Mouse (Mus musculus): ENCODE results near the gene Smpdl3b. TPM values are rescaled to one million over a fixed set of nuclear protein-coding genes. Genes with fewer than 3 reads are reported as not detected.
A peak's percentile ranks its signal among the peaks of the same experiment; 100 is the strongest.
"Not testable (repeated sequence)": the region's sequence is repeated elsewhere in the genome, so short reads cannot be mapped to it uniquely, and the experiment has no call there.

Gene Smpdl3b
- total RNA-seq, 2 experiments from 2014 or later: 2.2 to 2.9 TPM

DNA sequence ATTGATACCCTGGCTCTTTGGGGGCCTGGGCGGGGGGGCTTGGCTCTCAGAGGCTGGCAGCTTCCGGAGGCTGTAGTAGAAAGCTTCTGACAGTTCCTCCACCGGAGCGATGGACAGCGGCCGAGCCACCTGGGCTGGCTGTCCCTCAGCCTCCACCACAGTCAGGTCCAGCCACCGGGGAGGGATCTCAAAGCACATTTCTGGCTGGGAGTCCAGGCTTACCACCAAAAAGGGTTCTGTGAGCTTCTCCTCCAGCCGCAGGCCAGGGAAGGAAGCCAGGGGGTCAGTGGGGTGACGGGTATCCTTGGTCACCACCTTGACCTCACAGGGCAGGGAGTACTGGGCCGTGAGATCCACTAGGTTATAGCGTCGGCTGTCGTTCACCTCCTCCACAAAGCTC, 28.2 kb upstream of the Smpdl3b start:
- intact Hi-C loops (cut with DNase I): no loop called here
- no peak for DNase-seq (ENCODE audit: low spot score in 2 of 2)

DNA sequence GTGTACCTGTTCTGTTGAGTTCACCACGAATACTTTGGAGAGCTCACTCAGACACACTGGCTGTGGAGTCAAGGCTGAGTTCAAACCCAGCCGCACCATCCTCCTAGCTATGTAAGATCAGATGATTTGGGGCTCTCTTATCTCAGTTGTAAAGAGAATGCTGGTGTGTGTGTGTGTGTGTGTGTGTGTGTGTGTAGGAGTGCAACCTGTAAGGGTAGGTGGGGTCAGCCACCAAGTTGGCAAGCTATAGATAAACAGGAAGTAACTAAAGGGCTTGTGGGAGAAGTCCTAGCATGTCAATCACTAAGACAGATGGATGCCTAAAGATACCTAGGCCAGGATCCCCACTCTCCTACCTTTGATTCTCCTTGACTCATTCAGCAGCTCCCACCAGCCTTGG, 26.7 kb upstream of the Smpdl3b start:
- intact Hi-C loops (cut with DNase I): no loop called here
- no peak for DNase-seq (ENCODE audit: low spot score in 2 of 2)

DNA sequence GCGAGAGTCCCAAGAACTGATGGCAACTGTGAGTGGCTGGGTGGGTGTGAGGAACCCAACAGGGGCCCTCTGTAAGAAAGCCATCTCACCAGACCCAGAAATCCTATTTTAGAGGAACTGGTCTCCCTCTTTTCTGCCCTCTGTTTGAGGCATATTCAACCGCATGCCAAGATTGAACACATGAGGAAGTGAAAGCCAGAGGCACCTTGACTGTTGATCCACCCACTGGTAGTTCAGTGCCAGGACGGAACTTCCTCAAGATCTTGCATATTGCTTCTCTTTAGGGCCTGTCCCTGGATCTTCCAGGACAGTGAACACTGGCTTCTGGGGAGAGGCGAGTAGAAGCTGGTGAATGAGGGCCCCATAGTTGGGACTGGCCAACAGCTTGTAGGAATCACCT, 23.2 kb upstream of the Smpdl3b start:
- intact Hi-C loops (cut with DNase I): no loop called here
- DNase-seq (ENCODE audit: low spot score in 2 of 2): peak in 1 of 2 experiments; percentile 41

DNA sequence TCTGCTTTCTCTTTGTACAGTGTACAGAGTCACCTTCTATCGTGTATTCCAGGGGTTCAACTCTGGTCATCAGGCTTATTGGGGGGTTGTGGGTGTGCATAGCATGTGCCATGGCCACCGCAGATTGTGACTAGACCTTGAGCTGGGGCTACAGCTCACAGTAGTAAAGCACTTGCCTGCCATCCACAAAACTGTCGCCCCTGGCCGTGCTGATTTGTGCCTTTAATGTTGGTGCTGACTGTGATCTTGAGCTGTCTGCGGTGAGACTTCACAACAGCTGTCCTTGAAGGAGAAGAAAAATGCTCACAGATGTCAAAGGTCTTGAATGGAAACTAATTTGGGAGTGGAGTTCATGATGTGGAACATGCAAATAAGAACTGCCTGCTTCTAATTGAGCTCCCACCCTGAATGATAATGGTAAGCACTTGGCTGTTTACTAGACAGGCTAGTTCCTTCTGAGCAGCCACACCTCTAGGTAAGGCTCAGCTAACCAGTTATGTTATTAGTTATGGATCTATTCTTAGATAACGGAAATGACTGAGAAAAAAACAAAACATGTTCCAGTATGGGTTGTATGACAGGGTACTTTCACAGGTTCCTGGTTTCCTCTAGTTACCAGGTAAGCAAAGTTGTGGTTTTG, 21.6 kb upstream of the Smpdl3b start:
- intact Hi-C loops (cut with DNase I): loop anchor here (5.0 kb wide), 1 partner anchor 149 kb away; no protein-coding TSS in a partner anchor
- DNase-seq (ENCODE audit: low spot score in 2 of 2): no peak

DNA sequence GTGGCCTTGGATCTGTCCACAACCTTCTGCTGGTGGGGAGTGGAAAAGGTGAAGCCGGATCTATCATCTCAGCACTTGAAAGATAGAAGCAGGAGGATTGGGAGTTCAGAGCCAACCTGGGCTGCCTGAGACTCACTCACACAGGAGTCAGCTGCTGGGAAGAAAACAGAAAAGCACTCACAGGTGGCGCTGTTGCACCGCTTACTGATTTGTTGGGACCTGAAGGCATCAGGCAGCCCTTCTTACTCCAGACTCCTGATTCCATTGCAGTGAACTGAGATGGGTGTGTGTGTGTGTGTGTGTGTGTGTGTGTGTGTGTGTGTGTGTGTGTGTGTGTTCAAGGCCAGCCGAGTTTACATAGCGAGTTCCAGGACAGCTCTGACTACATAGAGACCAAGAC, 19.7 kb upstream of the Smpdl3b start:
- DNase-seq (ENCODE audit: low spot score in 2 of 2): peak; percentile 88 to 90
- intact Hi-C loops (cut with DNase I): loop anchor here (2.0 to 5.0 kb wide), 2 partner anchors 46 to 151 kb away; no protein-coding TSS in a partner anchor

DNA sequence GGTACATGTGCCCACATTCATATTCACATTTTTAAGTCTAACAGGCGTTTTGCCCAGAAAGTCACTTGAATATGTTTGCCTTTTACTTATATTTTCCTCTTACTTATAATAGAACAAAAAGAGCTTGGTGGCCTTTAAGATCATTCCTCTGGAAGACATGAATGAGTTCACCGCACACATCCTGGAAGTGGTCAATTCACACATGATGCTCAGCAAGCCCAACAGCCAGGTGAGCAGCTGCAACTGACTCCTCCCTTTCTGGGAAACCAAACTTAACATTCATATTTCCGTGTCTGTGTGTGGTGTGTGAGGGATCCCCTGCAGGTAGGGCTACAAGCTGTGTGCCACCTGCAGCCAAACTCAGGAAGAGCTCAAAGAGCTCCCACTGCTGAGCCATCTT, 17.9 kb upstream of the Smpdl3b start:
- intact Hi-C loops (cut with DNase I): loop anchor here (5.0 kb wide), 1 partner anchor 152 kb away; no protein-coding TSS in a partner anchor
- DNase-seq (ENCODE audit: low spot score in 2 of 2): no peak

DNA sequence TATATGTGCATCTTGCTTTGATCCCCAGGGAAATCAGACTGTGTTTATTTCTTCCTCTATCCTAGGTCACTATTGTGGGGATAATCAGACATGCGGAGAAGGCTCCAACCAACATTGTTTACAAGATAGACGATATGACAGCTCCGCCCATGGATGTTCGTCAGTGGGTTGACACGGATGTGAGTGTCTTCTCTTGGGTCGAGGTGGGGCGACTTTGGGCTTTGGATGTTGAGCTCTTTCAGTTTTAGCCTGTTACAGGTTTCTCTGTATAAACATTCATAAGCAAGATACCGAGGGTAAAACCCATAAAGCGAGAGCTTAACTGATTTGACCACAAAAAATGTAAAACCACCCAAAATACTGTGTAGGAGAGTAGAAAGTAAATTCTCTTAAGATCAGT, 14.7 kb upstream of the Smpdl3b start:
- DNase-seq (ENCODE audit: low spot score in 2 of 2): no peak
- intact Hi-C loops (cut with DNase I): no loop called here

DNA sequence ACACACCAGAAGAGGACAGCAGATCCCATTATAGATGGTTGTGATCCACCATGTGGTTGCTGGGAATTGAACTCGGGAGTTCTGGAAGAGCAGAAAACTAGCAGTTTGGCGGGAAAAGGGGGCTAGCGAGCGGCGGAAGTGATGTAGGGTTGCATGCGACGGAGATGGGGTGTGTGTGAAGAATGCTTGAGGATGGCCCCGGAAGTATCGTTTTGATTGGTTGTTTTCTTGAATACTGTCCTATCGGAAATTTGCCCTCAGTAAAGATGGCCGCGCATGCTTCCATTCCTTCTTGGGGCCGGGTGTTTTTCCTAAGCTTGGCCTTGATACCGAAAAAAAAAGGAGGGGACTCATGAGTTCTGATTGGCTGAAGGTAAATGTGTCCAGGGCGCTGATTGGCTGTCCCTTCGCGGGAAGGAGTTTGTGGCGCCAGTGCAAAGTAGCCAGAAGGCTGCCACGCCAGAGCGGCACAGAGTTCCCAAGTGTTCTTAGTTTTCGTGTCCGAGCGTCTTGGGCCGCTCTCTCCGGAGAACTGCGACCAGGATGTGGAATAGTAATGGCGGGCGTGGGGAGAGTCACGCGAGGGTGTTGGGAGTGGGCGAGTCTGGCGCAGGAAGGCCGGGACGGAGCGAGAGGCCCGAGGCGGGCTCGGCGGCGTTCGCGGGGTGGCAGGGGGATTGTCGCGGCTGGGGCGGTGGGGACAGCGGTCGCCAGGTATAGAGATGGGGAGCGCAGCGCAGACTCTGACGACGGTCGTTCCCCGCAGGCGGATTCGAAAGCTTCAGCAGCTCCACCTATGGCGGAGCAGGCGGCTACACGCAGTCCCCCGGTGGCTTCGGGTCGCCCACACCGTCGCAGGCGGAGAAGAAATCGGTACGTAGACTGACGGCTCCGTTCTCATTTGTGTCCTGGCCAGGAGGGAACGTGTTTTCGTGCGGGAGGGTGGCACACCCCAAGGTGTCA, 11.1 kb upstream of the Smpdl3b start, which contains the start of gene Rpa2:
TSS of gene Rpa2 (plus strand) at position 419 of the 963 bp plus-strand sequence.
- intact Hi-C loops (cut with DNase I): no loop called here
- DNase-seq (ENCODE audit: low spot score in 2 of 2): peak; percentile 100

DNA sequence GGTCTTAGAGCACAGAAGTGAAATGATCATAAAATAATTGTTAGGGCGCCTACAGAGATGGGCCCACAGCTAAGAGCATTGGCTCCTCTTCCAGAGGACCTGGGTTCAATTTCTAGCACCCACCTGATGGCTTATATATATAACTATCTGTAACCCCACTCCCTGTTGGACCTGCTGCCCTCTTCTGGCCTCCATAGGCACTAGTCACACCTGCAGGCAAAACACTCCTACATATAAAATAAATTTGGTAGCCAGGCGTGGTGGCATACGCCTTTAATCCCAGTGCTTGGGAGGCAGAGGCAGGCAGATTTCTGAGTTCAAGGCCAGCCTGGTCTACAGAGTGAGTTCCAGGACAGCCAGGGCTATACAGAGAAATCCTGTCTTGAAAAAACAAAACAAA, 6.1 kb upstream of the Smpdl3b start:
- intact Hi-C loops (cut with DNase I); DNase-seq (ENCODE audit: low spot score in 2 of 2): not testable (repeated sequence)

DNA sequence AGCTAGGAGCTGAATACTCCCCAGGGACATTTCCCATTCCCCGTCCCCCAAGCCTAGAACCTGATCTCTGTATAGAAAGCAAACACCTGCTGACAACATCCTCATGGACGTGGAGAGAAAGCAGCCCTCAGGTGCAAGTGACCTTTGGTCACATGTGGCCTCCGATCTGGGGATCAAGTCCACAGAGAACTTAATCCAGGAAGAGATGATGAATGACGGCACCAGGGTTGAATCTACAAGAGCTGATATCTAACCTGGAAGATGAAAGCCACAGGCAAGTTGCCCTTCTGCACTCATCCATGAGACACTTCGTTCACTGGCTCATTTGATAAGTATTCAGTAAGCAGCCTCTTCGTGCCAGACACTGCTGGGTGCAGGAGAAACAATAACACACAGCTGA, 5.5 kb upstream of the Smpdl3b start:
- intact Hi-C loops (cut with DNase I): no loop called here
- DNase-seq (ENCODE audit: low spot score in 2 of 2): no peak

DNA sequence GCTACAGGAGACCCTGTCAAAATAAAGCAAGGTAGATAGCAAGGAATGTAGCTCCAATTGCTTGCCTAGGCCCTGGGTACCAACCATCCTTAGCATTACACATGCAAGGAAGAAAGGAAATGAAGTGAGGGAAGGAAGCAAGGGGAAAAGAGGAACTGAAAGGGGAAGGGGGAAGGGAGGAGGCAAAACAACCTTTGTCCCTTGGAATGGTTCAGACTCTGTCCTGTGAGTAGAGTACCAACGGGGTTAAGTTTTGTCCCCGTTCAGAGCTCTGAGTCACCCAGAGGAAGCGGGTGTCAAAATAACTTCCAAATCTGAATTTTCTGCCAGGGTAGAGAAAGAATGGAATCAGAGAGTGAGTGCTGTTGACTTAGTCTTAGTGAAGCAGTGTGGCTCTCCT, 3.2 kb upstream of the Smpdl3b start:
- intact Hi-C loops (cut with DNase I): no loop called here
- no peak for DNase-seq (ENCODE audit: low spot score in 2 of 2)

DNA sequence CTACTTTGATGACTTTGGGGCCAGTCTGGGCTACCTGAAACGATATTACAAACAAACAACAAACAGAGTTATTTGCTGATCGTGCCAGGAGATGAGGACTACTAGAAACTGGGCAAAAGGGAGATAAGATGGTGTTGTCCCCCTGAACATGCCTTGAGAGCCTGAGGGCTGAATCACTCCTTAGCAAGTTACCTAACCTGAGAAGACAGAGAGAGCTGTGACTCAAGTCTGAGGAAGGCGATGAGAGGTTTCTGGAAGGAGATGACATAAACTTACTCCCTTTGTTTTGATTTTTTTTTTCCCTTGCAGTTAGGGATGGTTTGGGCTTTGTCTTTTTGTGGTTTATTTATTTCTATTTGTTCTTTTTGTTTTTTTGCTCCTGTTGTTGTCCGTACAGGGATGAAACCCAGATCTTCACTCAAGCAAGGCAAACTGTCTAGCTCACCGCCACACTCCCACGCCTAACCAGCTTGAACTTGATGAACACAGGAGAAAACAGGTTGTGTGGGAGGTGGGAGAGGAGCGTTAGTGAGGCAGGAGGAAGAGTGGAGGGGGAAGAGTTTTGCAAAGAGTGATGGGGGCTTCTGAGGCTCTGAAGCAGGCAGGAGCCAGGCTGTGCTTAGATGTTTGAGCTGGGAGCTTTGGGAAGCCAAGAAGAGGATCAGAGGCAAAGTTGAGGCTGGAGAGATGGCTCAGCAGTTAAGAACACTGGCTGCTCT, 740 bp upstream of the Smpdl3b start:
- intact Hi-C loops (cut with DNase I): no loop called here
- DNase-seq (ENCODE audit: low spot score in 2 of 2): peak; percentile 19 to 39

DNA sequence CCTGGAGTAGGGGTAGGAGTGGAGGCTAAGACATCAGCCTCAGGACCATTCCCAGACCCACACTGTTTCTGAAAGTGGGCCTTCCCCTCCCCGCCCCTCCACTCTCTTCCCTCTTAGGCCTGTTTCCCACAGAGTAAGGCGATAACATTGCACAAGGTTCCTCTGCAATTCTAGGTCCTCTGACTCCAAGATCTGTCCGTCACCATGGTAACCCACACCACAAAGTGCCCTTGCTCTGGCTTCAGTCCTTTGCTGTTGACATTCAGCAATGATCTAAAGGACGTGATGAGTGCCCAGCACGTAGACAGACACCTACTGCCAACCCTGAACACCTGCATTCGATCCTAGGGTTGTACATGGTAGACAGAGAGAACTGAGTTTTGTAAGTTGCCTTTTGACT, 4.1 kb downstream of the Smpdl3b start:
- DNase-seq (ENCODE audit: low spot score in 2 of 2): no peak
- intact Hi-C loops (cut with DNase I): no loop called here

DNA sequence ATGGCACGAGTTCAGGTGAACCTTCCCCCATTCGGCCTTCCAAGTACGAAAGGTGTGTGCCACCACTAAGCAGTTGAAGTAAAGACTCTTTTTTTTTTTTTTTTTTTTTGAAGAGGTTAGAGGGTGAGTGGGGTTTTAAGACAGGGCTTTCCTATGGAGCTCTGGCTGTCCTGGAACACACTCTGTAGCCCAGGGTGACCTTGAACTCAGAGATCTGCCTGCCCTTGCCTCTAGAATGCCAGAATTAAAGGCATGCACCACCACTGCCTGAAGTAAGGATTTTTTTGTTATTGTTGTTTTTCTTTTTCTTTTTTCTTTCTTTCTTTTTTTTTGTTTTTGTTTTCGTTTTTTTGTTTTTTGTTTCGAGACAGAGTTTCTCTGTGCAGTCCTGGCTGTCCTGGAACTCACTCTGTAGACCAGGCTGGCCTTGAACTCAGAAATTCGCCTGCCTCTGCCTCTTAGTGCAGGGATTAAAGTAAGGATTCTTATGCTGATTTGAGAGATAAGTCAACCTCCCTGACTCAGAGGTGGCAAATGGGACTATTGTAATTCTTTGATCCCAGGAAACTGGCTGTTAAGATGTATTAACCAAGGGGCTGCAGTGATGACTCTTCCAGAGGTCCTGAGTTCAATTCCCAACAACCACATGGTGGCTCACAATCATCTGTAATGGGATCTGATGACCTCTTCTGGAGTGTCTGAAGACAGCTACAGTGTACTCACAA, 7.6 kb downstream of the Smpdl3b start:
- DNase-seq (ENCODE audit: low spot score in 2 of 2): no peak
- intact Hi-C loops (cut with DNase I): no loop called here

DNA sequence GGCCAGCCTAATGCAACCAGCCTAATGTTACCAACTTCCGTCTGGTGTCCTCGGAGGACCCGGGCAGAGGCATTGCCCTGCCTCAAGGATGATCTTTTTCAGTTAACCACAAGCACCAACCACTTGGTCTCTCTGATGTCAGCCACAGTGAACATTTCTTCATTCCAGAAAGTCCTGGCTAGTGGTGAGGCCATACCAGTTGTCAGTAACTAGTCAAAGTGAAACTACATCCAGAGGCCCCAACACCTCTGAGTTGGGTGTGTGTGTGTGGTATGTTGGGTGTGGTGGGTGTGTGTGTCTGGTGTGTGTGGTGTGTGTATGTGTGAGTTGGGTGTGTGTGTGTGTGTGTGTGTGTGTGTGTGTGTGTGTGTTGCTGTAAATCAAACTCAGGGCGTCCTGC, 8.3 kb downstream of the Smpdl3b start:
- no peak for DNase-seq (ENCODE audit: low spot score in 2 of 2)
- intact Hi-C loops (cut with DNase I): no loop called here

DNA sequence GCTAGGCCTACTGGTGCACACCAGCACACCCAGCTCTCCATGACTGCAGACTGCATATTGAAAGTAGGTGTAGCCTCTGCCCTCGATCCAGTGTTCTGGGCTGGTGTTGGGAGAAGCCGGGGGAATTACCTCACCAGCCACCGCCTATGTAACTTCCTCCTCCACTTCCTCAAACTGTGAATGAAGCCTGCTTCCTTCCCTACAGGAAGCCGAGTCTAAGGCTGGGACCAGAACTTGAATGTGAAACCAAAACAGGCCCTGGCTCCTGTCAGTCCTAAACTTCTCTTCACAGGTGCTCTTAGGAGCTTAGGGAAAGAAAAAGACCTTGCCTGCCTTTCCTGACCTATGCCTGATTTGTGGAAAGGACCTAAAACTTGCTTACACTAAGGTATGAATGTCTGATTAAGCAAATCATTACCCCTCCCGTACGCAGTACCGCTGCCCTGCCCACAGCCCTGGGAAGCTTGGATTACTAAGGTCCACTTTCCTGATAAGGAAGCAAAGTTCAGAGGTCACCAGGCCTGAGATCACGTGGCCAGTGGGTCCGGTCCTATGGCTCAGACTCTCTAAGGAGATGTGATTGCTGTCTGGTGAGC, 9.3 kb downstream of the Smpdl3b start:
- no peak for DNase-seq (ENCODE audit: low spot score in 2 of 2)
- intact Hi-C loops (cut with DNase I): no loop called here

DNA sequence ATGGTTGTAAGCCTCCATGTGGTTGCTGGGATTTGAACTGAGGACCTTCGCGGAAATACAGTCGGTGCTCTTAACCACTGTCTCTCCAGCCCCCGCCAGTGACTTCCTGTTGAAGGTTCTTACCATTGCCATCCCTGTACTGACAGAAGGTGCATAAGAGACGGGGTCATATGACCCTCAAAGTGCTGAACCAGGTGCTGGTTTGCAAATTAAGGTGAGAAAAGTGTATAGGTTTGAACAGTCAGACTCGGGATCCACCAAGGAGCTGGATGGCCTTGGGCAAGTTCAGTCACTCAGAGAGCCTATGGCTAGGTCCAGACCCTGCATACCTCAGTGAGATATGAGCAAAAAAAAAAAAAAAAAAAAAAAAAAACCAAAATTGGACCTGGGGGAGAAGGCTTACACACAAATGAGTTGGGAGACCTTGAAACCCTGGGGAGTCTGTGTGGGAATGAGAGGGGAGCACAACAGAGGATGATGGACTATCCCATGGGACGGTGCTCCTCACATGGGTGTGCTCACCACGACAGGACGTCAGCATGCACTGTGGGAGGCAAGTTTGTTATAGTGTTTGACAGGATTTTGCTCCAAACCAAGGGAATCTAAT, 10.0 kb downstream of the Smpdl3b start:
- intact Hi-C loops (cut with DNase I): no loop called here
- DNase-seq (ENCODE audit: low spot score in 2 of 2): no peak
